Mouse (Mus musculus): ENCODE measurements around the gene Jazf1.

DNA sequence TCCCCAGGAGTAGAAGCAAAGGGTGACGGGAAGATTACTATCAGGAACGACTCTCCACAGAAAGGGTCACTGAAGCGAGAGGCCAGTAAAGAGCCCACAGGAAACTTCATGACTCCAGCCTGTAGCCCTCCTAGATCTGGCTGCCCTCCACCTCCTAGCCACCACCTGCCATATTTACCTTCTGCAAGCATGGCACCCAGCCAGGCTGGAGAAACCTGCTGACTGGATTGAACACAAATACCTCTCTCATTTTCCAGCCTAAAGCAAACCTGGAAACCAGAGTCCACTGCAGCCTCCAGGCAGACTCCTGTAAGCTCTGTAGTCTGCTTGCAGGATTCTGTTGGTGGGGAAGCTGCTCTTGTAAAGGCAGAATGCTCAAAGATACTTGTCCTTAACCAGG lies 62.4 kb downstream of the Jazf1 start:
- no peak for TF ChIP-seq GATA1 (IDR thresholded peaks at IDR 0.05; ENCODE audit: borderline replicate concordance, low read length)
- TF ChIP-seq FLI1 (IDR thresholded peaks at IDR 0.05; ENCODE audit: low read length), result no peak

Measured in megakaryocyte, embryonic 14.5 days (primary cell).